ENCODE assay signal across 14 mouse cellular contexts in genomic region chr11:54774282-54775078, GRCm38 (mm10). TPM values are rescaled to one million over a fixed set of nuclear protein-coding genes. Genes with fewer than 3 reads are reported as not detected.
DNase-seq lines count a peak whose midpoint lies in the region; ATAC-seq and TF ChIP-seq lines count a peak whose summit lies in the region.
"Had no signal": no experiment of that assay in that cellular context is flagged by ENCODE, and none has a peak within 500 bp of the region (broad histone marks: within the 10 kb centered on the region; RNA-seq: fewer than 3 reads in every experiment).

No protein-coding gene starts in this region.

- H3K4me2 ChIP-seq in heart, postnatal 0 days (ENCODE audit: low read depth, low read length): no peak overlapping the region; the same call in 1 of the 2 replicates
- peak overlapping the region; percentile 14; the same call in 1 of the 2 replicates for H3K4me2 ChIP-seq in liver, embryonic 15.5 days
- H3K4me2 ChIP-seq in hindbrain, embryonic 13.5 days: no peak overlapping the region

- TF ChIP-seq EP300 in heart, postnatal 0 days (IDR thresholded peaks at IDR 0.05; ENCODE audit: low read depth): no peak

- intact Hi-C loops in heart, postnatal 14 days (cut with DNase I): no loop called here

- ATAC-seq in heart, postnatal 0 days (ENCODE audit: insufficient read depth, low read depth): no peak
- no peak for ATAC-seq in liver, embryonic 15.5 days (ENCODE audit: insufficient read depth)
- ATAC-seq in hindbrain, embryonic 13.5 days (ENCODE audit: low FRiP score): no peak

- H3K9ac ChIP-seq in heart, postnatal 0 days (replicated peaks; ENCODE audit: low read depth, low read length): no peak overlapping the region
- no peak overlapping the region for H3K9ac ChIP-seq in liver, embryonic 15.5 days
- no peak overlapping the region for H3K9ac ChIP-seq in hindbrain, embryonic 13.5 days

- TF ChIP-seq CTCF in heart, postnatal 0 days (IDR thresholded peaks at IDR 0.05; ENCODE audit: low read depth): no peak
- no peak for TF ChIP-seq CTCF in thymus, adult 2 months (IDR thresholded peaks at IDR 0.05; ENCODE audit: borderline replicate concordance, control insufficient read depth, extremely low read depth, insufficient read depth, low read length, poor library complexity)
- no peak for TF ChIP-seq CTCF in cerebellum, adult 2 months (IDR thresholded peaks at IDR 0.05; ENCODE audit: borderline replicate concordance, insufficient read depth, low read depth, low read length)

- DNase-seq in heart, postnatal 0 days (ENCODE audit: low spot score): no peak
- no peak for DNase-seq in heart, postnatal 14 days
- no peak for DNase-seq in thymus, adult 2 months
- no peak for DNase-seq in thymus, postnatal 36 days
- DNase-seq in MN1 (ENCODE audit: low spot score): no peak
- no peak for DNase-seq in cerebellum, adult 2 months
- DNase-seq: adrenal gland, postnatal 10 days; cerebellum, postnatal 10 days; layer of hippocampus, adult 9-11 months; lung, postnatal 10 days; right cerebral cortex, adult 18-20 months had no signal

- H3K27me3 ChIP-seq in heart, postnatal 0 days (ENCODE audit: control insufficient read depth, insufficient read depth, low read length): no peaks in the 10 kb centered on the region
- no peaks in the 10 kb centered on the region for H3K27me3 ChIP-seq in thymus, adult 2 months (ENCODE audit: control insufficient read depth, insufficient read depth, low read length)
- H3K27me3 ChIP-seq in liver, embryonic 15.5 days: no peaks in the 10 kb centered on the region
- H3K27me3 ChIP-seq in cerebellum, adult 2 months (ENCODE audit: control insufficient read depth, insufficient read depth, low read length): no peaks in the 10 kb centered on the region
- H3K27me3 ChIP-seq in hindbrain, embryonic 13.5 days: no peaks in the 10 kb centered on the region

- TF ChIP-seq POLR2A in thymus, adult 2 months (IDR thresholded peaks at IDR 0.05; ENCODE audit: control insufficient read depth, extremely low read depth, insufficient read depth, low read length, poor library complexity): no peak
- TF ChIP-seq POLR2A in cerebellum, adult 2 months (IDR thresholded peaks at IDR 0.05; ENCODE audit: borderline replicate concordance, insufficient read depth, low read length): no peak

- H3K36me3 ChIP-seq in heart, postnatal 0 days (replicated peaks; ENCODE audit: control insufficient read depth, insufficient read depth, low read length): no peaks in the 10 kb centered on the region
- no peaks in the 10 kb centered on the region for H3K36me3 ChIP-seq in thymus, adult 2 months (ENCODE audit: control insufficient read depth, insufficient read depth, low read length)
- H3K36me3 ChIP-seq in liver, embryonic 15.5 days (replicated peaks): no peaks in the 10 kb centered on the region
- no peaks in the 10 kb centered on the region for H3K36me3 ChIP-seq in hindbrain, embryonic 13.5 days

- H3K9me3 ChIP-seq in heart, postnatal 0 days (replicated peaks; ENCODE audit: control insufficient read depth, low read length): no peaks in the 10 kb centered on the region
- no peaks in the 10 kb centered on the region for H3K9me3 ChIP-seq in liver, embryonic 15.5 days (replicated peaks)
- H3K9me3 ChIP-seq in hindbrain, embryonic 13.5 days: no peaks in the 10 kb centered on the region

- 74% methylated on average over 7 of the region's 7 CpGs for WGBS in heart, postnatal 0 days
- WGBS in thymus, adult 2 months: 31% methylated on average over 7 of the region's 7 CpGs
- WGBS in liver, embryonic 15.5 days (ENCODE audit: insufficient replicate concordance): 30% methylated on average over 7 of the region's 7 CpGs
- 83% methylated on average over 7 of the region's 7 CpGs for WGBS in cerebellum, adult 2 months
- 81% methylated on average over 7 of the region's 7 CpGs for WGBS in hindbrain, embryonic 13.5 days

- peak overlapping the region; percentile 80 for H3K27ac ChIP-seq in heart, postnatal 0 days (ENCODE audit: low read depth)
- H3K27ac ChIP-seq in thymus, adult 2 months (ENCODE audit: control insufficient read depth, insufficient read depth, low read length): peak overlapping the region; percentile 99
- no peak overlapping the region for H3K27ac ChIP-seq in liver, embryonic 15.5 days (replicated peaks)
- H3K27ac ChIP-seq in cerebellum, adult 2 months (ENCODE audit: insufficient read depth, low read length): no peak overlapping the region
- H3K27ac ChIP-seq in hindbrain, embryonic 13.5 days: no peak overlapping the region

- peaks cover 63% of the 10 kb centered on the region for H3K4me1 ChIP-seq in heart, postnatal 0 days (ENCODE audit: control insufficient read depth, insufficient read depth)
- H3K4me1 ChIP-seq in thymus, adult 2 months (replicated peaks; ENCODE audit: control insufficient read depth, insufficient read depth, low read length): peaks cover 17% of the 10 kb centered on the region
- H3K4me1 ChIP-seq in liver, embryonic 15.5 days (replicated peaks): peaks cover 42% of the 10 kb centered on the region
- peaks cover 15% of the 10 kb centered on the region; the same call in 1 of the 2 replicates for H3K4me1 ChIP-seq in cerebellum, adult 2 months (ENCODE audit: control insufficient read depth, insufficient read depth, low read length)
- H3K4me1 ChIP-seq in hindbrain, embryonic 13.5 days (replicated peaks): peaks cover 39% of the 10 kb centered on the region

- H3K4me3 ChIP-seq in heart, postnatal 0 days (ENCODE audit: low read depth, low read length): no peak overlapping the region
- no peak overlapping the region for H3K4me3 ChIP-seq in thymus, adult 2 months (ENCODE audit: control insufficient read depth, insufficient read depth, low read length)
- no peak overlapping the region for H3K4me3 ChIP-seq in liver, embryonic 15.5 days (replicated peaks)
- no peak overlapping the region for H3K4me3 ChIP-seq in cerebellum, adult 2 months (replicated peaks; ENCODE audit: insufficient read depth, low read depth, low read length)
- no peak overlapping the region for H3K4me3 ChIP-seq in hindbrain, embryonic 13.5 days
- H3K4me3 ChIP-seq: myocyte had no signal

RNA-seq across cellular contexts. Expression of gene Cdc42se2, which starts 13.0 kb away (rescaled TPM):
- total RNA-seq in heart, postnatal 0 days (2014; rRNA removed; ENCODE audit: low replicate concordance): 53.6 and 88.5 TPM in 2 replicates
- 44.4 and 50.2 TPM in 2 replicates for polyA plus RNA-seq in heart, postnatal 0 days (2015; fragmentation: Nextera tagmentation; extraction: Ambion mirVana)
- 10 to 100 TPM; 28.8 to 28.9 TPM for total RNA-seq in heart, postnatal 14 days (2021)
- polyA plus RNA-seq in thymus, adult 2 months (2012; rRNA removed): 122 and 127 TPM in 2 replicates
- polyA plus RNA-seq in liver, embryonic 15.5 days (2015; fragmentation: Nextera tagmentation; extraction: Ambion mirVana): 17.2 and 18.0 TPM in 2 replicates
- 60.8 and 61.5 TPM in 2 replicates for polyA plus RNA-seq in cerebellum, adult 2 months (2012; rRNA removed)
- 162 and 164 TPM in 2 replicates for polyA plus RNA-seq in hindbrain, embryonic 13.5 days (2015; fragmentation: Nextera tagmentation; extraction: Ambion mirVana)

Comparison
In these comparisons a context has a peak if more than half of its experiments do, and no peak if none do; other contexts are left out.
1. H3K27ac ChIP-seq: peak in heart, postnatal 0 days (single experiment) and thymus, adult 2 months (single experiment); none in liver, embryonic 15.5 days (single experiment), cerebellum, adult 2 months (single experiment) and hindbrain, embryonic 13.5 days (single experiment).